Mouse (Mus musculus) neural tube, embryonic 15.5 days (tissue): Measurements from ENCODE around the gene Gm8281. TPM values are rescaled to one million over a fixed set of nuclear protein-coding genes. Genes with fewer than 3 reads are reported as not detected.
"Not testable (repeated sequence)": the region's sequence is repeated elsewhere in the genome, so short reads cannot be mapped to it uniquely, and the experiment has no call there.

ENCODE experiments used
- ATAC-seq: fragments of 200-750 bp; cut with Nextera tagmentation; 2 replicates; pipeline ENCODE4 v1.8.0; 2017; ENCODE audit warnings: mild to moderate bottlenecking, moderate TSS enrichment, moderate library complexity; ENCODE audit not compliant: low FRiP score
- H3K27ac ChIP-seq: fragments of 300-500 bp; sonication (generic); replicated peaks from 2 replicates; pipeline ENCODE4 v1.5.1; 2015; ENCODE audit warnings: mild to moderate bottlenecking, inconsistent platforms
- H3K27me3 ChIP-seq: fragments of 300-500 bp; sonication (generic); replicated peaks from 2 replicates; pipeline ENCODE4 v1.6.1; 2015; ENCODE audit warnings: inconsistent platforms
- H3K36me3 ChIP-seq: fragments of 300-500 bp; sonication (generic); 2 replicates; pipeline ENCODE4 v1.6.1; 2015; ENCODE audit warnings: inconsistent platforms
- H3K4me1 ChIP-seq: fragments of 300-500 bp; sonication (generic); 2 replicates; pipeline ENCODE4 v1.6.1; 2015; ENCODE audit warnings: inconsistent platforms
- H3K4me2 ChIP-seq: fragments of 300-500 bp; sonication (generic); 2 replicates; pipeline ENCODE4 v1.6.1; 2015; ENCODE audit warnings: inconsistent platforms, mild to moderate bottlenecking, moderate library complexity
- H3K4me3 ChIP-seq: fragments of 300-500 bp; sonication (generic); replicated peaks from 2 replicates; pipeline ENCODE4 v1.5.1; 2015; ENCODE audit warnings: mild to moderate bottlenecking, inconsistent platforms
- H3K9ac ChIP-seq: fragments of 300-500 bp; sonication (generic); replicated peaks from 2 replicates; pipeline ENCODE4 v1.6.1; 2015; ENCODE audit warnings: mild to moderate bottlenecking, inconsistent platforms
- H3K9me3 ChIP-seq: fragments of 300-500 bp; sonication (generic); replicated peaks from 2 replicates; pipeline ENCODE4 v1.6.1; 2016; ENCODE audit warnings: inconsistent platforms
- whole genome bisulfite sequencing: fragments of 180-500 bp; shearing (Covaris S2); methylation state at CpG from one replicate; pipeline ENCODE4 v1.1.7; 2015; ENCODE audit warnings: mixed read lengths; 5-methylcytosine and 5-hydroxymethylcytosine counted together
- polyA plus RNA-seq: library from polyadenylated mRNA; unstranded; fragments of >200 nt; fragmentation: Nextera tagmentation; extraction: Ambion mirVana; gene quantifications from 2 replicates; pipeline ENCODE4 v1.2.1, GENCODE M21; 2015

The Gm8281 gene
- 8.8 and 11.6 TPM in 2 replicates for polyA plus RNA-seq

DNA sequence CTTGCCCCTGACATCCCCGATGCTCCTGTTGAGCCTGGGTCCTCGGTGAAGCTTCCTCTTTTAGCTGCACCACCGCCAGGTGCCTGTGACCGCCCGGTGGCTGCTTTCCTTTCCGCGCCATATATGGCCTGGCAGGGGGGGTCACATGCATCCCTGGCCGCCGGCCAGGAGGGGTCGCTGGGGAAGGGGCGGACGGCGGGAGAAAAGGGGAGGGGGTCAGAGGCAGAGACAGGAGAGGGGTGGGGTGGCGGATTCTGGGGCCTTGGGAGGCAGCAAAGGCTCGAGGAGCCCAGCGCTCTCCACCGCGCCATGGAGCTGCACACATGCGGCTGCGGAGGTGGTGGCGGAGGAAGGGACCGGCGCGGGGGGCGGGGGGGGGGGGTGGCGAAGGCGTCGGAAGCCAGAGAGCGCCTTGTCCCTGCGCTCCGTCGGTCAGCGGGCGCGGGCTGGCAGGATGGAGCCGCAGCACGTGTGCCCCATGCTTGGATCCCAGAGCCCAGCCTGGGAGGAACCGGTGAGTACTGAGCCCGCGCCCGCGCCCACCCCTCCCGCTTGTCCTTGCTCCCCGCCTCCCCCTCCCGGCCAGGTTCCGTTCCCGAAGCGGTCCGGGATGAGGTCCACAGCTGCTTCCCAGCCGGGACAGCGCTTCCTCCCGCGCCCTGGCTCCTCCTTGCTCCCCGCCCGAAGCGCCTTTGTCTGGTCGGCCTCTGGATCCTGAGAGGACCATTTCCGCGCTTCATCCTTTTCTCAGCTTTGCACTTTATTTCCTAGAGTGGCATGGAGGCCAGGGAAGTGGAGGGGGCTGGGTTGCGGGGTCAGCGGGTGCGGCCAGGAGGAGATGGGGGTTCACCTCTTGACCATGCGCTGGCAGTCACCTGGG is at the start of gene Gm8281:
TSS of gene Gm8281 (plus strand) at position 430 of the 880 bp plus-strand sequence.
- Histone ChIP-seq H3K4me2 (peak within 1 kb of the TSS; percentile 57), H3K4me3 (peak within 1 kb of the TSS; percentile 48), H3K27ac (peak within 1 kb of the TSS; percentile 60), H3K9ac (peak within 1 kb of the TSS; percentile 52)
- not testable (repeated sequence) for H3K9me3 ChIP-seq, H3K27me3 ChIP-seq, H3K36me3 ChIP-seq, ATAC-seq, H3K4me1 ChIP-seq
- WGBS = under 1% methylated on average over 32 of the region's 63 CpGs

DNA sequence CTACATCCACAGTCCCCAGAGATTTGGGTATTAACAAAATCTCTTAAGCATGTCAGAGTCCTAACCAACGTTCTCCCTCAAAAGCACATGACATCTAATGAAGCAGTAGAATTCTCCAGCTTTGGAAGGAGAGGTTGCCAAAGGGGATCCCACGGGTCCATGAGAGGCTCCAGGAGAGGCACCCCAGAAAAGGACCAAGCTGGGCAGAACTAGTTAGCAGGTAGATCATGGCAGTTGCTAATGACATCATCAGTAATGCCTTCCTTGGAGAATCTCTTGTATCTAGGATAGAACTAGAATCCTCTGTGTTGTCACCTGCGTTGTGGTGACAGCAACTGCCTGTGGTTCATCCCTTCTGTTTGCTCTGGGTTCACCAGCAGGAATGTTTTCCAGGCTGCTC is 20.5 kb upstream of the Gm8281 start, which contains the start of gene 4930555G01Rik:
TSS of gene 4930555G01Rik (plus strand) at position 301 of the 400 bp plus-strand sequence.
- not testable (repeated sequence) for H3K36me3 ChIP-seq, H3K27ac ChIP-seq, H3K4me1 ChIP-seq, H3K27me3 ChIP-seq, H3K9me3 ChIP-seq, H3K4me2 ChIP-seq, ATAC-seq, H3K4me3 ChIP-seq, H3K9ac ChIP-seq
- WGBS = no CpG with 5 or more reads among the region's 3 CpGs

DNA sequence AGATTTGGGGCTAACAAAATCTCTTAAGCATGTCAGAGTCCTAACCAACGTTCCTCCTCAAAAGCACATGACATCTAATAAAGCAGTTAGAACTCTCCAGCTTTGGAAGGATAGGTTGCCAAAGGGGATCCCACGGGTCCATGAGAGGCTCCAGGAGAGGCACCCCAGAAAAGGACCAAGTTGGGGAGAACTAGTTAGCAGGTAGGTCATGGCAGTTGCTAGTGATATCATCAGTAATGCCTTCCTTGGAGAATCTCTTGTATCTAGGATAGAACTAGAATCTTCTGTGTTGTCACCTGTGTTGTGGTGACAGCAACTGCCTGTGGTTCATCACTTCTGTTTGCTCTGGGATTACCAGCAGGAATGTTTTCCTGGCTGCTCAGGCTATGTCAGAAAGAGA is 60.4 kb downstream of the Gm8281 start, which contains the start of gene Gm8279:
TSS of gene Gm8279 (plus strand) at position 301 of the 400 bp plus-strand sequence.
- not testable (repeated sequence) for H3K4me1 ChIP-seq, H3K4me2 ChIP-seq, H3K27ac ChIP-seq, H3K27me3 ChIP-seq, H3K36me3 ChIP-seq, ATAC-seq, H3K9ac ChIP-seq, H3K9me3 ChIP-seq, H3K4me3 ChIP-seq
- 91% methylated on average over 2 of the region's 2 CpGs for WGBS

Other genes starting within 250 kb of the Gm8281 start
- gene Gm3269, start 232.9 kb upstream of the Gm8281 start, polyA plus RNA-seq = not detected in 2 replicates
- 2.1 and 4.1 TPM in 2 replicates for gene Gm3264, start 215.5 kb upstream of the Gm8281 start, polyA plus RNA-seq
- gene Gm3278, start 178.6 kb upstream of the Gm8281 start, polyA plus RNA-seq = 0.14 TPM in 1 of 2 replicates, not detected in the other
- gene Gm8297, start 87.1 kb upstream of the Gm8281 start, polyA plus RNA-seq = not detected in 2 replicates
- 0.63 TPM in 1 of 2 replicates, not detected in the other for gene Gm3298, start 55.1 kb upstream of the Gm8281 start, polyA plus RNA-seq
- not detected in 2 replicates for gene 4930555G01Rik, start 20.4 kb upstream of the Gm8281 start, polyA plus RNA-seq
- not detected in 2 replicates for gene Gm8279, start 60.5 kb downstream of the Gm8281 start, polyA plus RNA-seq
- gene Gm3317, start 93.5 kb downstream of the Gm8281 start, polyA plus RNA-seq = not detected in 2 replicates
- not detected in 2 replicates for gene Gm8271, start 114.8 kb downstream of the Gm8281 start, polyA plus RNA-seq
- gene Gm3526, start 189.5 kb downstream of the Gm8281 start, polyA plus RNA-seq = 0.17 TPM in 1 of 2 replicates, not detected in the other